Mouse (Mus musculus) midbrain, postnatal 0 days (tissue): ENCODE results near the gene Ckap4. TPM values are rescaled to one million over a fixed set of nuclear protein-coding genes. Genes with fewer than 3 reads are reported as not detected.
"Not testable (repeated sequence)": the region's sequence is repeated elsewhere in the genome, so short reads cannot be mapped to it uniquely, and the experiment has no call there.

ENCODE experiments used
- ATAC-seq: fragments of 200-750 bp; cut with Nextera tagmentation; 2 replicates; pipeline ENCODE4 v1.8.0; 2017; ENCODE audit warnings: moderate number of reproducible peaks, mild to moderate bottlenecking, moderate TSS enrichment, moderate library complexity; ENCODE audit not compliant: low FRiP score
- DNase-seq: peaks from one replicate; pipeline ENCODE4 v3.0.0-alpha.2; 2015; ENCODE audit warnings: low spot score
- H3K27ac ChIP-seq: fragments of 300-500 bp; sonication (generic); 2 replicates; pipeline ENCODE4 v1.5.1; 2014; ENCODE audit warnings: low read depth, mild to moderate bottlenecking, low read length, mixed read lengths
- H3K27me3 ChIP-seq: fragments of 300-500 bp; sonication (generic); 2 replicates; pipeline ENCODE4 v1.6.1; 2014; ENCODE audit warnings: low read length, control low read depth, mixed read lengths; ENCODE audit not compliant: insufficient read depth
- H3K36me3 ChIP-seq: fragments of 300-500 bp; sonication (generic); 2 replicates; pipeline ENCODE4 v1.6.1; 2014; ENCODE audit warnings: low read length, control low read depth, mixed read lengths; ENCODE audit not compliant: insufficient read depth
- H3K4me1 ChIP-seq: fragments of 300-500 bp; sonication (generic); 2 replicates; pipeline ENCODE4 v1.6.1; 2014; ENCODE audit warnings: mild to moderate bottlenecking, control low read depth, antibody characterized with exemption, low read length, mixed read lengths; ENCODE audit not compliant: insufficient read depth
- H3K4me2 ChIP-seq: fragments of 300-500 bp; sonication (generic); 2 replicates; pipeline ENCODE4 v1.6.1; 2014; ENCODE audit warnings: low read depth, mild to moderate bottlenecking, low read length, mixed read lengths; ENCODE audit not compliant: poor library complexity, severe bottlenecking
- H3K4me3 ChIP-seq: fragments of 300-500 bp; sonication (generic); 2 replicates; pipeline ENCODE4 v1.5.1; 2014; ENCODE audit warnings: low read depth, mild to moderate bottlenecking, low read length, moderate library complexity
- H3K9ac ChIP-seq: fragments of 300-500 bp; sonication (generic); replicated peaks from 2 replicates; pipeline ENCODE4 v1.6.1; 2014; ENCODE audit warnings: mild to moderate bottlenecking, low read length, moderate library complexity, mixed read lengths; ENCODE audit not compliant: poor library complexity, severe bottlenecking
- H3K9me3 ChIP-seq: fragments of 300-500 bp; sonication (generic); 2 replicates; pipeline ENCODE4 v1.6.1; 2016; ENCODE audit warnings: low read length, control low read depth
- CTCF ChIP-seq: IDR thresholded peaks from 2 replicates; pipeline ENCODE4 v1.5.1; 2016; ENCODE audit warnings: antibody characterized with exemption, mild to moderate bottlenecking
- WGBS: fragments of 180-500 bp; shearing (Covaris S2); extraction: QIAGEN DNeasy Blood & Tissue Kit; methylation state at CpG from one replicate; pipeline ENCODE4 v1.1.7; 2014; 5-methylcytosine and 5-hydroxymethylcytosine counted together
- polyA plus RNA-seq: library from polyadenylated mRNA; unstranded; fragments of >200 nt; fragmentation: Nextera tagmentation; extraction: Ambion mirVana; gene quantifications from 2 replicates; pipeline ENCODE4 v1.2.1, GENCODE M21; 2015
- total RNA-seq: library from RNA; depleted of rRNA; stranded (reverse); fragments of >200 nt; gene quantifications from 2 replicates; pipeline ENCODE4 v1.2.3, GENCODE M21; 2014

Ckap4 gene
- total and polyA plus RNA-seq, 2 experiments from 2014 or later, result 52.3 to 52.7 TPM

DNA sequence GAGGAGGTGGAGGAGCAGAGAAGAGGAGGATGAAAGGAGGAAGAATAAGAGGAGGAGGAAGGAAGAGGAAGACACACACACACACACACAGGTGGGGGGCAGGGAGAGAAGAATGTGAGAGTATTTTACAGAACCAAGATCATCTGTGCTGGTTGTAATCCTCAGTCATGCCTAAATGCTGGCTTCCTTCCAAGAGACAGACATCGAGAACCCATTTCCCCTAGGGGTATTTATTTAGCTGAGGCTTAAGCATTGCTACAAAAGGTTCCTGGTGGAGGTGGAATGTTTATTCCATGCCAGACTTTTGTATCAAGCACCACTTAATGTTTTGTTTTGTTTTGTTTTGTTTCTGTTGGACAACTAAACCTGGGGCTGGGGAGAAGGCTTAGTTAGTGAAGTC is 49.2 kb downstream of the Ckap4 start:
- WGBS, result 33% methylated on average over 1 of the region's 1 CpGs

DNA sequence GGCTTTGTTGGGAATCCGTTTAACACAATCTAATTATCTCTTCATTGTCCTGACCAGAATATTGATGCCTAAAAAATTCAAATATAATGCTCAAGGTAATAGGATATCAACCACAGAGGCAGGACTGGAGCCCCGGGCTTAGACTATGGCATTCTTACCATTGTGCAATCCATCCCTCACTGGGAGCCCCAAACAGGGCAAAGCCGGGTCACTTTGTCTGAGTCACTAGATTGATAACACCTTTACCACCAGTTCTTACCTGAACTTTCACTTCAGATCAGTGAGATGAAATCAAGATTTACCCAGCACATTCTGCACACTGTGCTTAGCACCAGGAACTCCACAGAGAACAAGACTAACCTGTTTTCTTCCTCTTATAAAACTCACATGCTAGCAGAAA is 50.3 kb downstream of the Ckap4 start:
- ATAC-seq (no peak), DNase-seq (no peak)
- 78% methylated on average over 3 of the region's 3 CpGs for WGBS
- Histone ChIP-seq H3K4me2 (no peak overlapping the region), H3K4me3 (no peak overlapping the region), H3K9ac (no peak overlapping the region), H3K9me3 (no peaks in the 10 kb centered on the region), H3K27ac (no peak overlapping the region), H3K27me3 (no peaks in the 10 kb centered on the region), H3K36me3 (no peaks in the 10 kb centered on the region), H3K4me1 (no peaks in the 10 kb centered on the region)
- TF ChIP-seq CTCF, result no peak

More for the DNA sequence above, 49.2 kb downstream of the Ckap4 start:
- Histone ChIP-seq H3K9ac (no peak overlapping the region), H3K9me3 (no peaks in the 10 kb centered on the region), H3K36me3 (no peaks in the 10 kb centered on the region), H3K4me3 (no peak overlapping the region), H3K27ac (no peak overlapping the region), H3K4me2 (no peak overlapping the region), H3K27me3 (no peaks in the 10 kb centered on the region), H3K4me1 (no peaks in the 10 kb centered on the region)
- no peak for DNase-seq
- no peak for TF ChIP-seq CTCF
- no peak for ATAC-seq

DNA sequence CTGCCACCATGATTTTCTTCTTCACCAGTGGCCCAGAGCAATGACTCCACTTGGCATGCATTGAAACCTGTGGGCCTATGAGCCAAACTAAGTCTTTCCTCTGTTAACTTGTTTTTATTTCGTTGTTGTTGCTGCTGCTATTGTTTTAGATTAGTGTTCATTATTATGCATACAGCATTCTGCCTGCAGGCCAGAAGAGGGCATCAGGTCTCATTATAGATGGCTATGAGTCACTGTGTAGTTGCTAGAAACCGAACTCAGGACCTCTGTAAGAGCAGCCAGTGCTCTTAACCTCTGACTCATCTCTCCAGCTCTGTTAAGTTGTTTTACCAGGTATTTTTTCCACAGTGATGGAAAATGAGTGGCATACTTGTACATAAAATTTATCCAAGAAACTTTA is 50.8 kb downstream of the Ckap4 start:
- Histone ChIP-seq H3K27me3 (no peaks in the 10 kb centered on the region), H3K36me3 (no peaks in the 10 kb centered on the region), H3K4me2 (no peak overlapping the region), H3K9me3 (no peaks in the 10 kb centered on the region), H3K9ac (no peak overlapping the region), H3K4me1 (no peaks in the 10 kb centered on the region), H3K27ac (no peak overlapping the region), H3K4me3 (no peak overlapping the region)
- no peak for TF ChIP-seq CTCF
- DNase-seq (no peak), ATAC-seq (no peak)
- 77% methylated on average over 2 of the region's 2 CpGs for WGBS

DNA sequence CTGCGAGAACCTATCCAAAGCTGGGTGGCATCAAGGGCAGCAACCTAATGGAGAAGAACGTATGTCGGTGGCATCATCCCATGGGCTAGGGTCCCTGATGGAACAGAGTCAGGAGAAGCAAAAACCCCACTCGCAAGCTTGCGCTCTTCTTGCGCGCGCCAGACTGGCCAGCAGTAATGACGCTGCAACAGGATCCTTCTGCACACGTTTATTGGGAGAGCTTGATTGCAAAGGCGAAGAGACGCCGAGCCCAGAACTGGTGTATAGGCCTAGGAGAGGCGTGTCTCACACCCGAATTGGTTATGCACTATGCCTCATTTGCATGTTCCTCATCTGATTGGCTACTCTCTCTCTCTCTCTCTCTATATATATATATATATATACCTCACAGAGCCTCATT is 51.4 kb downstream of the Ckap4 start:
- H3K4me3 ChIP-seq, H3K36me3 ChIP-seq: not testable (repeated sequence)
- WGBS, result 96% methylated on average over 15 of the region's 15 CpGs

DNA sequence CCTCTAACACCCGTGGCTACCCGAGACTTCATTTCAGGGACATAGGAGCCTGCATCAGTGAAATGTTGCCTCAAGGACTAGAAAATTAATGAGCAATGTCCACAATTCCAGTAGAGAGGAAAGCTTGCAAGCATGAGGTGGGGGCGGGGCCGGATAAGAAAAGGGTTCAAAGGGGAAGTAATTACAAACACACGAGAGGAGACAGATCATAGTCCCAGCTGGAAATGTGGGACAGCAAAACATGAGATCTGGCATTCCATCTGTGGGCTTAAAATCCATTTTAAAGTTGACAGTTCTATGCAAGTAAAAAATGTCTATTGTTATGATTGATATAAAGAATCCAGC is 52.6 kb downstream of the Ckap4 start:
- no peak for TF ChIP-seq CTCF
- H3K9ac ChIP-seq, result no peak overlapping the region
- DNase-seq, result no peak
- no peaks in the 10 kb centered on the region for H3K9me3 ChIP-seq
- no peak for ATAC-seq
- no peak overlapping the region for H3K4me3 ChIP-seq
- 57% methylated on average over 5 of the region's 5 CpGs for WGBS
- no peak overlapping the region for H3K27ac ChIP-seq
- H3K4me1 ChIP-seq, result no peaks in the 10 kb centered on the region
- no peaks in the 10 kb centered on the region for H3K27me3 ChIP-seq
- H3K36me3 ChIP-seq, result no peaks in the 10 kb centered on the region
- no peak overlapping the region for H3K4me2 ChIP-seq

More for the DNA sequence above, 51.4 kb downstream of the Ckap4 start:
- not testable (repeated sequence) for H3K9me3 ChIP-seq, H3K4me1 ChIP-seq, DNase-seq, ATAC-seq, H3K27ac ChIP-seq, H3K27me3 ChIP-seq, H3K4me2 ChIP-seq, H3K9ac ChIP-seq

DNA sequence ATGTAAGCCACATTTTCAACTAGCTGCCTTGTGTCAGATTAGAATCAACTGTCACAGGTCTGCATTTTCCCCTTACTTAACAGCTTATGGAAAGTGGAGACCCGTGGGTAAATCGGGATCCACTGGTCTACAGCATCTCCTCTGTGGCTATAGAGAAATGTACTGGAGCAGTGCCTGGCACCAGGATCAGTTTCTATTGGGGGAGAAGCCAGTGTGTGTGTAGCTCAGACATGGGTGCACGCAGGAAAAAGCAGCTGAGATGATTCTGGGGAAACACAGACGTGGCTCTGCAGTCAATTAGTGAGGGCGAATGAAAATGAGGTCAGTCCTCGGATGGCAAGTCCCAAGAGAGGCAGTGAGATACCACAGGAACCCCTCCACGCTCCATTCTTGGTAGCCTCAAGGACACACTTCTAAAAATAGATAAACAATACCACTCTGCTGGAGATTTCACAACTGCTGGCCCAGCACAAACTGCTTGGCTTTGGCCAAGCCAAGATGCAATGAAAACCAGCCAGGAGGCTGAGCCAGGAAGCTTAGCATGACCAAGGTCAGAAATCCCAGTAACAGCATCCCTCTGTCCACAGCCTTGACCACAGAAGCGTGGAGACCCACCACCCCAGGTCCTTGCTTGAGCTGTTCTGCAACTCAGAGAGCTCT is 53.1 kb downstream of the Ckap4 start:
- H3K9me3 ChIP-seq, result no peaks in the 10 kb centered on the region
- TF ChIP-seq CTCF, result no peak
- 59% methylated on average over 8 of the region's 8 CpGs for WGBS
- H3K4me3 ChIP-seq, result no peak overlapping the region
- DNase-seq, result no peak
- ATAC-seq, result no peak
- no peak overlapping the region for H3K27ac ChIP-seq
- no peak overlapping the region for H3K4me2 ChIP-seq
- H3K36me3 ChIP-seq, result no peaks in the 10 kb centered on the region
- no peaks in the 10 kb centered on the region for H3K27me3 ChIP-seq
- H3K9ac ChIP-seq, result no peak overlapping the region
- H3K4me1 ChIP-seq, result no peaks in the 10 kb centered on the region
